Mouse (Mus musculus) liver, postnatal 0 days (tissue): Measurements from ENCODE around the gene Ap1g1.

Source experiments
- CTCF ChIP-seq: sonication (generic); IDR thresholded peaks from 2 replicates; pipeline ENCODE4 v1.5.1; 2016; ENCODE audit warnings: antibody characterized with exemption, low read depth
- EP300 ChIP-seq: IDR thresholded peaks from 2 replicates; pipeline ENCODE4 v1.6.1; 2016; ENCODE audit warnings: antibody characterized with exemption, low read depth, mild to moderate bottlenecking

GRCm38 (mm10) chr8:109750274-109750673 is 28.1 kb upstream of the Ap1g1 start:
- TF ChIP-seq CTCF, result no peak
- TF ChIP-seq EP300, result no peak
